Mouse (Mus musculus) lung, postnatal 0 days (tissue): ENCODE results near the gene Bloc1s5.

Source experiments
- CTCF ChIP-seq: IDR thresholded peaks from 2 replicates; pipeline ENCODE4 v1.5.1; 2016; ENCODE audit warnings: antibody characterized with exemption, mild to moderate bottlenecking
- EP300 ChIP-seq: IDR thresholded peaks from 2 replicates; pipeline ENCODE4 v1.6.1; 2016; ENCODE audit warnings: antibody characterized with exemption, mild to moderate bottlenecking, control low read depth

- TF ChIP-seq EP300, result no peak
- TF ChIP-seq CTCF, result no peak
These were observed 15.4 kb upstream of the Bloc1s5 start for GRCm38 (mm10) chr13:38650292-38650691.
